Mouse (Mus musculus): ENCODE results near the gene Eci2. TPM values are rescaled to one million over a fixed set of nuclear protein-coding genes. Genes with fewer than 3 reads are reported as not detected.

The Eci2 gene
- 147 and 155 TPM in 2 replicates for polyA plus RNA-seq (2015; fragmentation: Nextera tagmentation; extraction: Ambion mirVana)

GRCm38 (mm10) chr13:35026879-35027278, at the start of gene Eci2:
Gene Eci2 (minus strand): TSS chr13:35027096.
- H3K4me2 ChIP-seq (ENCODE audit: low read depth, low read length) = peak within 1 kb of the TSS; percentile 50
- H3K36me3 ChIP-seq (ENCODE audit: control insufficient read depth, insufficient read depth, low read length) = no peaks in the 10 kb centered on the region
- no peaks in the 10 kb centered on the region for H3K27me3 ChIP-seq (ENCODE audit: control insufficient read depth, insufficient read depth, low read depth, low read length)
- WGBS = 5% methylated on average over 6 of the region's 6 CpGs
- H3K4me3 ChIP-seq (ENCODE audit: low read length) = peak within 1 kb of the TSS; percentile 33; the same call in 1 of the 2 replicates
- no peaks in the 10 kb centered on the region for H3K9me3 ChIP-seq (ENCODE audit: control insufficient read depth, low read length)
- 0 out of 2 replicates have a peak within 1 kb of the TSS, but pooled peaks have one; percentile 43 for H3K9ac ChIP-seq (ENCODE audit: low read length)
- peak; percentile 20; the same call in 1 of the 2 replicates for ATAC-seq (ENCODE audit: low read depth)
- H3K4me1 ChIP-seq (replicated peaks; ENCODE audit: control insufficient read depth, insufficient read depth, low read length) = no peaks in the 10 kb centered on the region
- H3K27ac ChIP-seq (ENCODE audit: low read length) = no peak within 1 kb of the TSS

- 50% methylated on average over 1 of the region's 1 CpGs for WGBS
- Histone ChIP-seq H3K4me2 (ENCODE audit: low read depth, low read length) (no peak overlapping the region), H3K4me3 (ENCODE audit: low read length) (no peak overlapping the region), H3K27ac (ENCODE audit: low read length) (no peak overlapping the region), H3K4me1 (replicated peaks; ENCODE audit: control insufficient read depth, insufficient read depth, low read length) (no peaks in the 10 kb centered on the region), H3K27me3 (ENCODE audit: control insufficient read depth, insufficient read depth, low read depth, low read length) (no peaks in the 10 kb centered on the region), H3K36me3 (ENCODE audit: control insufficient read depth, insufficient read depth, low read length) (no peaks in the 10 kb centered on the region), H3K9ac (ENCODE audit: low read length) (no peak overlapping the region), H3K9me3 (ENCODE audit: control insufficient read depth, low read length) (no peaks in the 10 kb centered on the region)
- no peak for ATAC-seq (ENCODE audit: low read depth)
Observed at GRCm38 (mm10) chr13:35074862-35075261, 48.0 kb upstream of the Eci2 start.

GRCm38 (mm10) chr13:35070485-35071472, 43.9 kb upstream of the Eci2 start:
- H3K4me1 ChIP-seq (replicated peaks; ENCODE audit: control insufficient read depth, insufficient read depth, low read length) = 0 out of 2 replicates have a peak, but pooled peaks cover 5% of the 10 kb centered on the region
- H3K36me3 ChIP-seq (ENCODE audit: control insufficient read depth, insufficient read depth, low read length) = no peaks in the 10 kb centered on the region
- 80% methylated on average over 9 of the region's 9 CpGs for whole genome bisulfite sequencing

GRCm38 (mm10) chr13:35067084-35067483, 40.2 kb upstream of the Eci2 start:
- 71% methylated on average over 2 of the region's 2 CpGs for WGBS
- no peaks in the 10 kb centered on the region for H3K36me3 ChIP-seq (ENCODE audit: control insufficient read depth, insufficient read depth, low read length)
- ATAC-seq (ENCODE audit: low read depth) = no peak
- no peak overlapping the region for H3K27ac ChIP-seq (ENCODE audit: low read length)
- H3K9ac ChIP-seq (ENCODE audit: low read length) = no peak overlapping the region
- H3K27me3 ChIP-seq (ENCODE audit: control insufficient read depth, insufficient read depth, low read depth, low read length) = no peaks in the 10 kb centered on the region
- H3K9me3 ChIP-seq (ENCODE audit: control insufficient read depth, low read length) = no peaks in the 10 kb centered on the region
- H3K4me3 ChIP-seq (ENCODE audit: low read length) = no peak overlapping the region
- H3K4me1 ChIP-seq (replicated peaks; ENCODE audit: control insufficient read depth, insufficient read depth, low read length) = 0 out of 2 replicates have a peak, but pooled peaks cover 5% of the 10 kb centered on the region
- H3K4me2 ChIP-seq (ENCODE audit: low read depth, low read length) = no peak overlapping the region

More at GRCm38 (mm10) chr13:35070485-35071472, 43.9 kb upstream of the Eci2 start:
- H3K9me3 ChIP-seq (ENCODE audit: control insufficient read depth, low read length) = no peaks in the 10 kb centered on the region
- no peak for ATAC-seq (ENCODE audit: low read depth)
- H3K4me3 ChIP-seq (ENCODE audit: low read length) = no peak overlapping the region
- H3K9ac ChIP-seq (ENCODE audit: low read length) = no peak overlapping the region
- no peak overlapping the region for H3K27ac ChIP-seq (ENCODE audit: low read length)
- H3K27me3 ChIP-seq (ENCODE audit: control insufficient read depth, insufficient read depth, low read depth, low read length) = no peaks in the 10 kb centered on the region
- no peak overlapping the region for H3K4me2 ChIP-seq (ENCODE audit: low read depth, low read length)

GRCm38 (mm10) chr13:35066033-35066432, 39.1 kb upstream of the Eci2 start:
- Histone ChIP-seq H3K27ac (ENCODE audit: low read length) (no peak overlapping the region), H3K27me3 (ENCODE audit: control insufficient read depth, insufficient read depth, low read depth, low read length) (no peaks in the 10 kb centered on the region)

GRCm38 (mm10) chr13:35064381-35064780, 37.5 kb upstream of the Eci2 start:
- Histone ChIP-seq H3K27ac (ENCODE audit: low read length) (no peak overlapping the region), H3K9ac (ENCODE audit: low read length) (no peak overlapping the region), H3K9me3 (ENCODE audit: control insufficient read depth, low read length) (no peaks in the 10 kb centered on the region), H3K4me1 (replicated peaks; ENCODE audit: control insufficient read depth, insufficient read depth, low read length) (0 out of 2 replicates have a peak, but pooled peaks cover 5% of the 10 kb centered on the region), H3K36me3 (ENCODE audit: control insufficient read depth, insufficient read depth, low read length) (no peaks in the 10 kb centered on the region), H3K4me3 (ENCODE audit: low read length) (no peak overlapping the region), H3K27me3 (ENCODE audit: control insufficient read depth, insufficient read depth, low read depth, low read length) (no peaks in the 10 kb centered on the region), H3K4me2 (ENCODE audit: low read depth, low read length) (no peak overlapping the region)
- 75% methylated on average over 4 of the region's 4 CpGs for WGBS
- ATAC-seq (ENCODE audit: low read depth) = no peak

More at GRCm38 (mm10) chr13:35066033-35066432, 39.1 kb upstream of the Eci2 start:
- WGBS = 48% methylated on average over 2 of the region's 2 CpGs
- peak; percentile 49; the same call in 1 of the 2 replicates for ATAC-seq (ENCODE audit: low read depth)
- Histone ChIP-seq H3K9ac (ENCODE audit: low read length) (no peak overlapping the region), H3K4me2 (ENCODE audit: low read depth, low read length) (no peak overlapping the region), H3K36me3 (ENCODE audit: control insufficient read depth, insufficient read depth, low read length) (no peaks in the 10 kb centered on the region), H3K4me3 (ENCODE audit: low read length) (no peak overlapping the region), H3K9me3 (ENCODE audit: control insufficient read depth, low read length) (no peaks in the 10 kb centered on the region), H3K4me1 (replicated peaks; ENCODE audit: control insufficient read depth, insufficient read depth, low read length) (0 out of 2 replicates have a peak, but pooled peaks cover 5% of the 10 kb centered on the region)

GRCm38 (mm10) chr13:35058145-35058544, 31.2 kb upstream of the Eci2 start:
- Histone ChIP-seq H3K4me1 (replicated peaks; ENCODE audit: control insufficient read depth, insufficient read depth, low read length) (no peaks in the 10 kb centered on the region), H3K9me3 (ENCODE audit: control insufficient read depth, low read length) (no peaks in the 10 kb centered on the region), H3K27me3 (ENCODE audit: control insufficient read depth, insufficient read depth, low read depth, low read length) (no peaks in the 10 kb centered on the region), H3K27ac (ENCODE audit: low read length) (no peak overlapping the region), H3K4me2 (ENCODE audit: low read depth, low read length) (no peak overlapping the region), H3K4me3 (ENCODE audit: low read length) (no peak overlapping the region), H3K9ac (ENCODE audit: low read length) (no peak overlapping the region), H3K36me3 (ENCODE audit: control insufficient read depth, insufficient read depth, low read length) (no peaks in the 10 kb centered on the region)
- 28% methylated on average over 5 of the region's 5 CpGs for WGBS
- ATAC-seq (ENCODE audit: low read depth) = no peak

- no peaks in the 10 kb centered on the region for H3K27me3 ChIP-seq (ENCODE audit: control insufficient read depth, insufficient read depth, low read depth, low read length)
- H3K4me2 ChIP-seq (ENCODE audit: low read depth, low read length) = no peak overlapping the region
- H3K9ac ChIP-seq (ENCODE audit: low read length) = no peak overlapping the region
- no peak for ATAC-seq (ENCODE audit: low read depth)
- H3K27ac ChIP-seq (ENCODE audit: low read length) = no peak overlapping the region
- H3K4me3 ChIP-seq (ENCODE audit: low read length) = no peak overlapping the region
- H3K4me1 ChIP-seq (replicated peaks; ENCODE audit: control insufficient read depth, insufficient read depth, low read length) = no peaks in the 10 kb centered on the region
- 51% methylated on average over 5 of the region's 5 CpGs for WGBS
- H3K9me3 ChIP-seq (ENCODE audit: control insufficient read depth, low read length) = no peaks in the 10 kb centered on the region
- no peaks in the 10 kb centered on the region for H3K36me3 ChIP-seq (ENCODE audit: control insufficient read depth, insufficient read depth, low read length)
Observed at GRCm38 (mm10) chr13:35036486-35036885, 9.6 kb upstream of the Eci2 start.

GRCm38 (mm10) chr13:35035731-35036130, 8.8 kb upstream of the Eci2 start:
- 68% methylated on average over 4 of the region's 4 CpGs for WGBS
- Histone ChIP-seq H3K9ac (ENCODE audit: low read length) (no peak overlapping the region), H3K4me3 (ENCODE audit: low read length) (no peak overlapping the region), H3K9me3 (ENCODE audit: control insufficient read depth, low read length) (no peaks in the 10 kb centered on the region), H3K4me1 (replicated peaks; ENCODE audit: control insufficient read depth, insufficient read depth, low read length) (no peaks in the 10 kb centered on the region), H3K27ac (ENCODE audit: low read length) (no peak overlapping the region), H3K27me3 (ENCODE audit: control insufficient read depth, insufficient read depth, low read depth, low read length) (no peaks in the 10 kb centered on the region), H3K36me3 (ENCODE audit: control insufficient read depth, insufficient read depth, low read length) (no peaks in the 10 kb centered on the region), H3K4me2 (ENCODE audit: low read depth, low read length) (no peak overlapping the region)
- no peak for ATAC-seq (ENCODE audit: low read depth)

Data from lung, embryonic 16.5 days (tissue).